Mouse (Mus musculus) midbrain, embryonic 12.5 days (tissue): ENCODE results near the gene 4931409K22Rik. TPM values are rescaled to one million over a fixed set of nuclear protein-coding genes. Genes with fewer than 3 reads are reported as not detected.

Source experiments
- ATAC-seq: fragments of 200-750 bp; cut with Nextera tagmentation; 2 replicates; pipeline ENCODE4 v1.8.0; 2017; ENCODE audit warnings: low read depth, moderate TSS enrichment, moderate library complexity; ENCODE audit not compliant: low FRiP score
- H3K27ac ChIP-seq: fragments of 300-500 bp; sonication (generic); replicated peaks from 2 replicates; pipeline ENCODE4 v1.5.1; 2016; ENCODE audit warnings: mild to moderate bottlenecking
- H3K27me3 ChIP-seq: fragments of 300-500 bp; sonication (generic); 2 replicates; pipeline ENCODE4 v1.6.1; 2016; ENCODE audit warnings: mild to moderate bottlenecking
- H3K36me3 ChIP-seq: fragments of 300-500 bp; sonication (generic); 2 replicates; pipeline ENCODE4 v1.6.1; 2016
- H3K4me1 ChIP-seq: fragments of 300-500 bp; sonication (generic); 2 replicates; pipeline ENCODE4 v1.6.1; 2016
- H3K4me2 ChIP-seq: fragments of 300-500 bp; sonication (generic); replicated peaks from 2 replicates; pipeline ENCODE4 v1.6.1; 2016; ENCODE audit warnings: mild to moderate bottlenecking, moderate library complexity
- H3K4me3 ChIP-seq: fragments of 300-500 bp; sonication (generic); 2 replicates; pipeline ENCODE4 v1.5.1; 2016; ENCODE audit warnings: mild to moderate bottlenecking
- H3K9ac ChIP-seq: fragments of 300-500 bp; sonication (generic); replicated peaks from 2 replicates; pipeline ENCODE4 v1.6.1; 2016; ENCODE audit warnings: mild to moderate bottlenecking, moderate library complexity
- H3K9me3 ChIP-seq: fragments of 300-500 bp; sonication (generic); 2 replicates; pipeline ENCODE4 v1.6.1; 2016; ENCODE audit warnings: mild to moderate bottlenecking
- WGBS: fragments of 180-500 bp; shearing (Covaris S2); methylation state at CpG from one replicate; pipeline ENCODE4 v1.1.7; 2016; 5-methylcytosine and 5-hydroxymethylcytosine counted together
- polyA plus RNA-seq: library from polyadenylated mRNA; unstranded; fragments of >200 nt; fragmentation: Nextera tagmentation; extraction: Ambion mirVana; gene quantifications from 2 replicates; pipeline ENCODE4 v1.2.1, GENCODE M21; 2016

4931409K22Rik gene
- polyA plus RNA-seq, 1 experiment from 2014 or later, result 0.06 TPM

GRCm38 (mm10) chr5:24534292-24534691 is 22.3 kb downstream of the 4931409K22Rik start:
- ATAC-seq, result no peak
- Histone ChIP-seq H3K36me3 (no peaks in the 10 kb centered on the region), H3K4me1 (peaks cover 12% of the 10 kb centered on the region; the same call in 1 of the 2 replicates), H3K4me3 (no peak overlapping the region), H3K27me3 (peaks cover 52% of the 10 kb centered on the region), H3K9ac (no peak overlapping the region), H3K27ac (no peak overlapping the region), H3K9me3 (no peaks in the 10 kb centered on the region), H3K4me2 (no peak overlapping the region)
- 58% methylated on average over 5 of the region's 5 CpGs for WGBS

GRCm38 (mm10) chr5:24533391-24533790 is 23.2 kb downstream of the 4931409K22Rik start:
- no peak overlapping the region; the same call in 1 of the 2 replicates for H3K9ac ChIP-seq
- H3K4me3 ChIP-seq, result no peak overlapping the region
- H3K27ac ChIP-seq, result no peak overlapping the region
- ATAC-seq, result no peak
- H3K9me3 ChIP-seq, result no peaks in the 10 kb centered on the region
- peaks cover 60% of the 10 kb centered on the region for H3K27me3 ChIP-seq
- 45% methylated on average over 11 of the region's 11 CpGs for WGBS
- no peak overlapping the region for H3K4me2 ChIP-seq
- peaks cover 12% of the 10 kb centered on the region; the same call in 1 of the 2 replicates for H3K4me1 ChIP-seq
- H3K36me3 ChIP-seq, result no peaks in the 10 kb centered on the region

- Histone ChIP-seq H3K27me3 (peaks cover 77% of the 10 kb centered on the region), H3K4me2 (no peak overlapping the region), H3K9me3 (no peaks in the 10 kb centered on the region), H3K4me3 (no peak overlapping the region), H3K36me3 (no peaks in the 10 kb centered on the region), H3K27ac (no peak overlapping the region), H3K9ac (no peak overlapping the region), H3K4me1 (peaks cover 24% of the 10 kb centered on the region)
- ATAC-seq, result peak; percentile 53
- WGBS, result 21% methylated on average over 24 of the region's 24 CpGs
These were observed 26.4 kb downstream of the 4931409K22Rik start for GRCm38 (mm10) chr5:24530042-24530689.

- no peak for ATAC-seq
- H3K27ac ChIP-seq, result no peak overlapping the region
- H3K4me3 ChIP-seq, result no peak overlapping the region
These were observed 28.8 kb downstream of the 4931409K22Rik start for GRCm38 (mm10) chr5:24527780-24528179.

DNA sequence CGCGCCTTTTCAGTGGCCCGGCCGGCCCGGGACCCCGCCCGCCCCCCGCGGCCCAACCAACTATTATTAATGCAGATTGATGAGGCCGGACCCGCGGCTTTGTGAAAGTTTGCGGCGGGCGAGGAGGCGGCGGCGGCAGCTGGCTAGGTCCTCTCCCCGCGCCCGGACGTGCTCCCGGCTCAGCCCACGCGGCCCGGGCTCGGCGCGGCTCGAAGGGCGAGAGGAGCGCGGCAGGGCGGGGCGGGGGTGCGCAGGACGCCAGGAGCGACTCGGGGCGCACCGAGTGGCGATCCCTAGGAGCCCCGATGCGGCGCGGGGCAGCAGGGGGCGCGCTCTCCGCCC is 29.7 kb downstream of the 4931409K22Rik start, which contains the start of gene Gbx1:
Gbx1 (minus strand) TSS at position 314 of the 342 bp plus-strand sequence.
- Histone ChIP-seq H3K9me3 (no peaks in the 10 kb centered on the region), H3K27ac (no peak within 1 kb of the TSS), H3K4me1 (peaks cover 19% of the 10 kb centered on the region), H3K4me3 (peak within 1 kb of the TSS; percentile 50), H3K4me2 (peak within 1 kb of the TSS; percentile 80), H3K27me3 (peaks cover 96% of the 10 kb centered on the region), H3K9ac (peak within 1 kb of the TSS; percentile 47), H3K36me3 (no peaks in the 10 kb centered on the region)
- no peak for ATAC-seq
- 1% methylated on average over 24 of the region's 49 CpGs for WGBS

More at GRCm38 (mm10) chr5:24527780-24528179, 28.8 kb downstream of the 4931409K22Rik start:
- H3K36me3 ChIP-seq, result no peaks in the 10 kb centered on the region
- no peak overlapping the region for H3K4me2 ChIP-seq
- H3K9me3 ChIP-seq, result no peaks in the 10 kb centered on the region
- peaks cover 95% of the 10 kb centered on the region for H3K27me3 ChIP-seq
- no peak overlapping the region for H3K9ac ChIP-seq
- WGBS, result 15% methylated on average over 6 of the region's 6 CpGs
- peaks cover 19% of the 10 kb centered on the region for H3K4me1 ChIP-seq

GRCm38 (mm10) chr5:24526190-24526888 is 30.3 kb downstream of the 4931409K22Rik start:
- Histone ChIP-seq H3K27ac (no peak overlapping the region), H3K4me3 (peak overlapping the region; percentile 50), H3K4me2 (peak overlapping the region; percentile 80), H3K4me1 (peaks cover 19% of the 10 kb centered on the region), H3K9ac (peak overlapping the region; percentile 47), H3K36me3 (no peaks in the 10 kb centered on the region), H3K27me3 (peaks cover 98% of the 10 kb centered on the region), H3K9me3 (no peaks in the 10 kb centered on the region)
- ATAC-seq, result peak; percentile 53; the same call in 1 of the 2 replicates
- under 1% methylated on average over 58 of the region's 109 CpGs for WGBS

DNA sequence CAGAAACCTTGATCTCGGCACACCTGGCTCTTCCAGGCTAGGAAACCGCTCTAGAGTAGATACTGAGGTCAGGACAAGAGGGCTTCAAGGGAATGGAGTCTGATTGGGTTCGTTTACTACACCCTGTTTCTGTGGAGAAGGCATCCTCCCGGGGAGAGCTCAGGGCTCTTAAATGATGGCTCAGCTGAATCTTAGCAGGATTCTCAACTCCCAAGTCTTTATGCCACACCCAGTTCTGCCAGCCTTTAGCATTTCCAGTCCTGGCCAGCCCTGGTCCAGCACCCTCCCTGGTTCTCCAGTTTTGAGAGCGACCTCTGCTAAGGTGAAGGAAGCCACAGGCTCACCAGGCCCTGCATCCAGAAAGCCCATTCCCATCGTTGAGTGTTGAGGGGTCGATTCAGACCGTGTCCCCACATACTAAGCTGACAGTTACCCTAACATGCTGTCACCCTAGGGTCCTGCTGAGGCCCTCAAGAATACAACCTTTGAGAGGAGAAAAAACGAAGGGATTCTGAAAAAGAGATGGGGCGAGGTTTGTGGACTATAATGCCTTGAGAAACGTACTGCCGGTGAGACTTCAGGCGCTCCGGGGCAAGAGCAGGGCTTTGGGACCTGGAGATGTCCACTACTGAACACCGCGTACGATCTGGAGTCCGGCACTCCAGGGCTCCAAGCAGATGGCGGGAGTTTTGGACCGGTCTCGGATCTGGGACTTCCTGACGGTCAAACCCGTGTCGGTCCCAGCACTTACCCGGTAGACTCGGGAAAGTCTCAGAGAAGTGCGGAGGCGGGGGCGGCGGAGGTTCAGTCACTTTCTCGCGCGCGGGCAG is 31.0 kb downstream of the 4931409K22Rik start:
- Histone ChIP-seq H3K4me3 (peak overlapping the region; percentile 50), H3K4me1 (peaks cover 19% of the 10 kb centered on the region), H3K27ac (no peak overlapping the region), H3K4me2 (peak overlapping the region; percentile 80), H3K36me3 (no peaks in the 10 kb centered on the region), H3K9ac (peak overlapping the region; percentile 47; the same call in 1 of the 2 replicates), H3K9me3 (no peaks in the 10 kb centered on the region), H3K27me3 (peaks cover 96% of the 10 kb centered on the region)
- no peak for ATAC-seq
- 4% methylated on average over 34 of the region's 34 CpGs for WGBS

- no peak overlapping the region for H3K4me2 ChIP-seq
- H3K9ac ChIP-seq, result no peak overlapping the region
- no peaks in the 10 kb centered on the region for H3K36me3 ChIP-seq
- H3K27ac ChIP-seq, result no peak overlapping the region
- H3K9me3 ChIP-seq, result no peaks in the 10 kb centered on the region
- H3K27me3 ChIP-seq, result peaks cover 90% of the 10 kb centered on the region
- 16% methylated on average over 4 of the region's 4 CpGs for WGBS
- no peak overlapping the region for H3K4me3 ChIP-seq
- H3K4me1 ChIP-seq, result peaks cover 19% of the 10 kb centered on the region
- ATAC-seq, result no peak
These were observed 32.1 kb downstream of the 4931409K22Rik start for GRCm38 (mm10) chr5:24524522-24524921.

DNA sequence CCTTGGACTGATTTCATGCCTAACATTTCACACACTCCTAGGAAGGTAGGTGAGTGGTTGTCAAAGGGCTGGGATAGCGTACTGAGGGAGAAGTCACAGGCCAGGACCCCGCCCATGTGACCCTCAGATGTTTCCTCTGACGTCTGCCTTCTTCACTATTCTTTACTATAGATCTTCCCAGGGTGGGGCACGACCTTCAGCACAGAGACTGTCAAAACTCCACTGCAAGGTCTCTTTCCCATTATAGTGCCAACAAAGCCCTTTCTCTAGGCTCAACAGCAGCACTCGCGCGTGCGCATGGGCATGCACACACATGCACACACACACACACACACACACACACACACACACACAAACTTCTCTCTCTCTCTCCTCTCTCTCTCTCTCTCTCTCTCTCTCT is 32.8 kb downstream of the 4931409K22Rik start:
- H3K4me2 ChIP-seq, result no peak overlapping the region
- H3K9ac ChIP-seq, result no peak overlapping the region
- H3K27ac ChIP-seq, result no peak overlapping the region
- no peak for ATAC-seq
- WGBS, result 38% methylated on average over 8 of the region's 8 CpGs
- no peak overlapping the region for H3K4me3 ChIP-seq
- H3K27me3 ChIP-seq, result peaks cover 83% of the 10 kb centered on the region
- H3K4me1 ChIP-seq, result peaks cover 19% of the 10 kb centered on the region
- H3K36me3 ChIP-seq, result no peaks in the 10 kb centered on the region
- H3K9me3 ChIP-seq, result no peaks in the 10 kb centered on the region

DNA sequence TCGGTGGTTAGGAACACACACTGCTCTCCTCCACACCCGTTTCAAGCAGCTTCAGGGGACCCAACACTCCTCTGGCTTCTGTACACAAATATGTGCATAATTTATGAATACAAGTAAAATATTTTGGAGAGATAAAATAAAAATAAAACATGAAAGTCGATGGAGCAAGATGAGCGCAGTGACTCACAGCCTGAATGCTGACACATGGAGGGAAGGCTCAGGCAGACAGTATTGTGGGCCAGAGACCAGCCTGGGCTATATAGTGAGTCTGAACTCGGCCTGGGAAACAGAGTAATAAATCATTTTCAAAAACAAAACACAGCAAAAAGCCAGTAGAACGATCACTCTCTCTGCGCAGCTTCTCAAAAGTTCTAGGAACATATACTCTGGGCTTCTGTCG is 35.2 kb downstream of the 4931409K22Rik start:
- Histone ChIP-seq H3K4me3 (no peak overlapping the region), H3K4me1 (peaks cover 5% of the 10 kb centered on the region), H3K9ac (no peak overlapping the region), H3K27ac (no peak overlapping the region), H3K27me3 (peaks cover 72% of the 10 kb centered on the region), H3K4me2 (no peak overlapping the region), H3K36me3 (no peaks in the 10 kb centered on the region), H3K9me3 (no peaks in the 10 kb centered on the region)
- no peak for ATAC-seq
- 68% methylated on average over 8 of the region's 8 CpGs for WGBS

DNA sequence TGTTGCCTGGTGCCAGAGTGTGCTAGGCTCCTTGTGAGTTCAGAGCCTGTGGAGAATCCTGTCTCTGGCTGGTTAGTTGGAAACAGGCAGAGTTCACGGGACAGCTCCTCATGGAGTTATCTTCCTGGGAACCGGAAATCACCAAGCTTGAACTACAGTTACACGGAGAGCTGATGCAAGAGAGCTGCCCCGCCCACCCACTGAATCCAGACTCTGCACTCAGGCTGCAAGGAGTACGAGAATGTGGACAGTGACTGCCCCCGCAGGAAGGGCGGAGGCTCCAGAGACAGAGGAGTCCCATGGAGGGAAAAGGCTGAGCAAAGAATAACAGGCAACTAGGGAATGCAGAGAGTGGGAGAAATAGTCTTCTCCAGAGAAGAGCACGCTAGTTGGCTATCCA is 44.3 kb downstream of the 4931409K22Rik start:
- Histone ChIP-seq H3K9ac (no peak overlapping the region), H3K4me3 (no peak overlapping the region), H3K4me1 (no peaks in the 10 kb centered on the region), H3K4me2 (no peak overlapping the region), H3K9me3 (no peaks in the 10 kb centered on the region), H3K27ac (no peak overlapping the region), H3K27me3 (peaks cover 13% of the 10 kb centered on the region), H3K36me3 (no peaks in the 10 kb centered on the region)
- 54% methylated on average over 8 of the region's 8 CpGs for WGBS
- ATAC-seq, result no peak

DNA sequence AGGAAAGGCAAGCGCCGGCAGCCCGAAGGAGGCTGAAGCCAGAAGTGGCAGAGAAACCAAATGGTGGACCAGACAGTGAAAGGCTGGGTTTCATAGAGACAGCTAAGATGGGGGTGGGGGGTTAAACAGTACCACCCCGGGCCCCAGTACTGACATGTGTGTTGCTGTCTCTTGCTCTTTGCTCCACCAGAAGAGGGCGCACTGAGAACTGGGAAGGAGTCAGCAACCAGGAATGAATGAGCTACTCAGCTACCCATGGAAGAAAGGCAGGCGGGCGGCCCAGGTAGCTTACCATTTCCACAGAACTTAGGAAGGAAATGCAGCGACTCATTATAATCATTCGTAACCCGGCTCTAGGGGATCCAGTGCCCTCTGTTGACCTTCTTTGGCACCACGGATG is 46.0 kb downstream of the 4931409K22Rik start:
- H3K9ac ChIP-seq, result no peak overlapping the region
- no peak for ATAC-seq
- H3K27me3 ChIP-seq, result peaks cover 15% of the 10 kb centered on the region
- H3K27ac ChIP-seq, result no peak overlapping the region
- no peaks in the 10 kb centered on the region for H3K9me3 ChIP-seq
- H3K4me2 ChIP-seq, result no peak overlapping the region
- 49% methylated on average over 11 of the region's 11 CpGs for WGBS
- H3K36me3 ChIP-seq, result no peaks in the 10 kb centered on the region
- H3K4me1 ChIP-seq, result no peaks in the 10 kb centered on the region
- no peak overlapping the region for H3K4me3 ChIP-seq
